Comparison of ENCODE assay signal across 30 mouse cellular contexts in the genomic region with DNA sequence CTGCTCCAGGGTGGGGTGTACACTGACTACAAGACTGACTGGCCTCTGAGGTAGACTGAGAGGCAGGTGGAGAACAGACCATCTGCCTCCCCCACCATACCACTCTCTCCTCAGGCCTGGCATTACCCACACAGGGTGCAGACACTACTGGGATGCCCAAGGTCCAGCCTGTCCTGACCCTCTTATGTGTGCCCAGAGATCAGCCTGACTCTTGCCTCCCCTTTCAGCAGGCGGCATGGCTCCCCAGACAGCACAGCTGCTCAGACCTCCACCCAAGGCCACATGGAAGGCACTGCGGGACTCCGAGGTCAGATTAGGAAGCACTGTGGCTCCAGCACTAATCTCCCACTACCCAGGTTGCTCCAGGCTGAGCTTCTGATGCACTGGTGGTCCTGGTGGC. TPM values are rescaled to one million over a fixed set of nuclear protein-coding genes. Genes with fewer than 3 reads are reported as not detected.
DNase-seq lines count a peak whose midpoint lies in the region; ATAC-seq and TF ChIP-seq lines count a peak whose summit lies in the region.
"Had no signal": no experiment of that assay in that cellular context is flagged by ENCODE, and none has a peak within 500 bp of the region (broad histone marks: within the 10 kb centered on the region; RNA-seq: fewer than 3 reads in every experiment).

No protein-coding gene starts in this region.

- H3K9ac ChIP-seq in hindbrain, embryonic 12.5 days: 0 out of 2 replicates have a peak overlapping the region, but pooled peaks have one; percentile 14
- H3K9ac ChIP-seq in hindbrain, embryonic 11.5 days (ENCODE audit: low read depth, low read length): no peak overlapping the region
- H3K9ac ChIP-seq in neural tube, embryonic 13.5 days: peak overlapping the region; percentile 45
- H3K9ac ChIP-seq in hindbrain, embryonic 15.5 days: no peak overlapping the region
- H3K9ac ChIP-seq: embryonic facial prominence, embryonic 15.5 days; heart, embryonic 13.5 days had no signal

- WGBS in hindbrain, embryonic 12.5 days: 61% methylated on average over 3 of the region's 3 CpGs
- 85% methylated on average over 3 of the region's 3 CpGs for WGBS in hindbrain, embryonic 11.5 days
- 79% methylated on average over 3 of the region's 3 CpGs for WGBS in neural tube, embryonic 13.5 days
- 81% methylated on average over 3 of the region's 3 CpGs for WGBS in hindbrain, embryonic 15.5 days

- H3K4me3 ChIP-seq in hindbrain, embryonic 12.5 days: no peak overlapping the region
- H3K4me3 ChIP-seq in hindbrain, embryonic 11.5 days (ENCODE audit: low read depth, low read length): no peak overlapping the region
- no peak overlapping the region for H3K4me3 ChIP-seq in neural tube, embryonic 13.5 days
- no peak overlapping the region for H3K4me3 ChIP-seq in hindbrain, embryonic 15.5 days
- H3K4me3 ChIP-seq in myocyte: no peak overlapping the region
- H3K4me3 ChIP-seq: embryonic facial prominence, embryonic 15.5 days; heart, embryonic 13.5 days had no signal

- no peak overlapping the region for H3ac ChIP-seq in myocyte (ENCODE audit: control insufficient read depth, insufficient read length)

- no peak for TF ChIP-seq POLR2A in myocyte (IDR thresholded peaks at IDR 0.05; ENCODE audit: insufficient read length, low read depth)

- H3K79me2 ChIP-seq in myocyte (ENCODE audit: control insufficient read depth, insufficient read depth): no peaks in the 10 kb centered on the region

- ATAC-seq in hindbrain, embryonic 12.5 days (ENCODE audit: low FRiP score): 0 out of 2 replicates have a peak, but pooled peaks have one; percentile 9
- no peak for ATAC-seq in hindbrain, embryonic 11.5 days (ENCODE audit: low FRiP score)
- ATAC-seq in neural tube, embryonic 13.5 days (ENCODE audit: low read depth): no peak
- ATAC-seq in hindbrain, embryonic 15.5 days (ENCODE audit: low FRiP score, low read depth): no peak
- ATAC-seq: forebrain, embryonic 16.5 days; inflammation-experienced regulatory T-cells, adult 6 months had no signal

- DNase-seq in hindbrain, embryonic 11.5 days (ENCODE audit: low spot score): no peak
- DNase-seq in neural tube, embryonic 10.5 days (ENCODE audit: extremely low spot score, low spot score): no peak
- no peak for DNase-seq in T-cell, adult 2 months (ENCODE audit: low spot score)
- DNase-seq: adrenal gland, postnatal 14 days; cerebellum, adult 8-10 months; embryo, embryonic 11 days; gastrocnemius, postnatal 25 days; heart, adult 18-20 months; heart, postnatal 14 days; kidney, adult 18-20 months; kidney, postnatal 4 days; left cerebral cortex, postnatal 4 days; lung, postnatal 4 days; thymus, adult 2 months; thymus, postnatal 4 days had no signal

- H3K4me1 ChIP-seq in hindbrain, embryonic 12.5 days: peaks cover 79% of the 10 kb centered on the region
- no peaks in the 10 kb centered on the region for H3K4me1 ChIP-seq in hindbrain, embryonic 11.5 days (replicated peaks; ENCODE audit: control insufficient read depth, insufficient read depth, low read length)
- peaks cover 97% of the 10 kb centered on the region for H3K4me1 ChIP-seq in neural tube, embryonic 13.5 days (replicated peaks)
- peaks cover 89% of the 10 kb centered on the region for H3K4me1 ChIP-seq in hindbrain, embryonic 15.5 days (replicated peaks)

- no peaks in the 10 kb centered on the region for H3K36me3 ChIP-seq in hindbrain, embryonic 12.5 days
- H3K36me3 ChIP-seq in hindbrain, embryonic 11.5 days (ENCODE audit: control insufficient read depth, insufficient read depth, low read length): no peaks in the 10 kb centered on the region
- peaks cover 13% of the 10 kb centered on the region for H3K36me3 ChIP-seq in neural tube, embryonic 13.5 days
- no peaks in the 10 kb centered on the region for H3K36me3 ChIP-seq in hindbrain, embryonic 15.5 days
- H3K36me3 ChIP-seq in myocyte (ENCODE audit: control insufficient read depth, insufficient read depth): no peaks in the 10 kb centered on the region
- H3K36me3 ChIP-seq: embryonic facial prominence, embryonic 15.5 days had no signal

- H3K9me3 ChIP-seq in hindbrain, embryonic 12.5 days (replicated peaks): no peaks in the 10 kb centered on the region
- H3K9me3 ChIP-seq in hindbrain, embryonic 11.5 days (ENCODE audit: control insufficient read depth, low read length): no peaks in the 10 kb centered on the region
- H3K9me3 ChIP-seq in neural tube, embryonic 13.5 days: no peaks in the 10 kb centered on the region
- H3K9me3 ChIP-seq in hindbrain, embryonic 15.5 days: no peaks in the 10 kb centered on the region
- H3K9me3 ChIP-seq: embryonic facial prominence, embryonic 15.5 days; heart, embryonic 13.5 days had no signal

- no peak overlapping the region for H3K4me2 ChIP-seq in hindbrain, embryonic 12.5 days (replicated peaks)
- no peak overlapping the region for H3K4me2 ChIP-seq in hindbrain, embryonic 11.5 days (replicated peaks; ENCODE audit: low read depth, low read length)
- 0 out of 2 replicates have a peak overlapping the region, but pooled peaks have one; percentile 18 for H3K4me2 ChIP-seq in neural tube, embryonic 13.5 days
- H3K4me2 ChIP-seq in hindbrain, embryonic 15.5 days: peak overlapping the region; percentile 21; the same call in 1 of the 2 replicates
- no peak overlapping the region for H3K4me2 ChIP-seq in myocyte (ENCODE audit: low read depth)
- H3K4me2 ChIP-seq: embryonic facial prominence, embryonic 15.5 days had no signal

- no peak overlapping the region for H3K27ac ChIP-seq in hindbrain, embryonic 12.5 days
- no peak overlapping the region for H3K27ac ChIP-seq in hindbrain, embryonic 11.5 days (ENCODE audit: low read depth, low read length)
- no peak overlapping the region for H3K27ac ChIP-seq in neural tube, embryonic 13.5 days (replicated peaks)
- no peak overlapping the region for H3K27ac ChIP-seq in hindbrain, embryonic 15.5 days (replicated peaks)
- H3K27ac ChIP-seq: embryonic facial prominence, embryonic 15.5 days; heart, embryonic 13.5 days; stomach, postnatal 0 days had no signal

- H3K27me3 ChIP-seq in hindbrain, embryonic 12.5 days: peaks cover 52% of the 10 kb centered on the region
- peaks cover 7% of the 10 kb centered on the region for H3K27me3 ChIP-seq in hindbrain, embryonic 11.5 days (ENCODE audit: control insufficient read depth, insufficient read depth, low read length)
- 0 out of 2 replicates have a peak, but pooled peaks cover 7% of the 10 kb centered on the region for H3K27me3 ChIP-seq in neural tube, embryonic 13.5 days
- no peaks in the 10 kb centered on the region for H3K27me3 ChIP-seq in hindbrain, embryonic 15.5 days
- H3K27me3 ChIP-seq in myocyte (ENCODE audit: control insufficient read depth, insufficient read depth, insufficient read length): peaks cover 65% of the 10 kb centered on the region

TF ChIP-seq in myocyte, 11 proteins besides CTCF, POLR2A, EP300 and RAD21:
- TF ChIP-seq TCF12 (IDR thresholded peaks at IDR 0.05; ENCODE audit: insufficient read depth, poor library complexity, severe bottlenecking): peak; percentile 8
- TF ChIP-seq MAX (IDR thresholded peaks at IDR 0.05; ENCODE audit: low read depth): no peak
- peak in 2 of 3 experiments; percentile 37 to 82 for TF ChIP-seq MYOG (IDR thresholded peaks at IDR 0.05; ENCODE audit: control insufficient read depth in 1 of 3, insufficient read depth in 1 of 3, insufficient read length in 2 of 3, low read depth in 2 of 3)
- peak in 2 of 3 experiments; percentile 36 to 55 for TF ChIP-seq MYOD1 (IDR thresholded peaks at IDR 0.05; ENCODE audit: control insufficient read depth in 1 of 3, insufficient read length in 2 of 3, low read depth in 2 of 3)
- no peak for TF ChIP-seq CEBPB (IDR thresholded peaks at IDR 0.05; ENCODE audit: insufficient read depth, poor library complexity, severe bottlenecking)
- TF ChIP-seq SRF (IDR thresholded peaks at IDR 0.05; ENCODE audit: control insufficient read depth, insufficient read length, low read depth): no peak
- peak; percentile 64 for TF ChIP-seq TCF3 (IDR thresholded peaks at IDR 0.05; ENCODE audit: insufficient read length, low read depth)

RNA-seq across cellular contexts. Expression of gene Cbfa2t3, which starts 28.2 kb away (rescaled TPM):
- polyA plus RNA-seq in hindbrain, embryonic 12.5 days (2016; fragmentation: Nextera tagmentation; extraction: Ambion mirVana): 17.1 and 17.3 TPM in 2 replicates
- 7.3 and 8.9 TPM in 2 replicates for polyA plus RNA-seq in hindbrain, embryonic 11.5 days (2014; fragmentation: Nextera tagmentation; extraction: Ambion mirVana)
- polyA plus RNA-seq in neural tube, embryonic 13.5 days (2015; fragmentation: Nextera tagmentation; extraction: Ambion mirVana): 21.2 and 22.2 TPM in 2 replicates
- polyA plus RNA-seq in hindbrain, embryonic 15.5 days (2015; fragmentation: Nextera tagmentation; extraction: Ambion mirVana): 19.1 and 21.2 TPM in 2 replicates
- 29.5 TPM for polyA plus RNA-seq in myocyte (2012; fragmentation: generic; extraction: Trizol)

RNA-seq across cellular contexts. Expression of gene Pabpn1l, which starts 48.2 kb away (rescaled TPM):
- not detected in 2 replicates for polyA plus RNA-seq in hindbrain, embryonic 12.5 days (2016; fragmentation: Nextera tagmentation; extraction: Ambion mirVana)
- not detected in 2 replicates for polyA plus RNA-seq in hindbrain, embryonic 11.5 days (2014; fragmentation: Nextera tagmentation; extraction: Ambion mirVana)
- polyA plus RNA-seq in neural tube, embryonic 13.5 days (2015; fragmentation: Nextera tagmentation; extraction: Ambion mirVana): not detected in 2 replicates
- polyA plus RNA-seq in hindbrain, embryonic 15.5 days (2015; fragmentation: Nextera tagmentation; extraction: Ambion mirVana): not detected in 2 replicates
- polyA plus RNA-seq in myocyte (2012; fragmentation: generic; extraction: Trizol): 0.55 TPM
- polyA plus RNA-seq: C2C12; forebrain, embryonic 16.5 days; heart, embryonic 13.5 days; inflammation-experienced regulatory T-cells, adult 6 months; liver, adult 2 months; liver, embryonic 16.5 days; lung, embryonic 16.5 days; neural tube, embryonic 11.5 days; small intestine, adult 2 months had no signal

RNA-seq across cellular contexts. Expression of gene Trappc2l, which starts 59.3 kb away (rescaled TPM):
- polyA plus RNA-seq in hindbrain, embryonic 12.5 days (2016; fragmentation: Nextera tagmentation; extraction: Ambion mirVana): 48.2 and 52.6 TPM in 2 replicates
- 48.3 and 60.2 TPM in 2 replicates for polyA plus RNA-seq in hindbrain, embryonic 11.5 days (2014; fragmentation: Nextera tagmentation; extraction: Ambion mirVana)
- 84.7 and 101 TPM in 2 replicates for polyA plus RNA-seq in neural tube, embryonic 13.5 days (2015; fragmentation: Nextera tagmentation; extraction: Ambion mirVana)
- 109 and 112 TPM in 2 replicates for polyA plus RNA-seq in hindbrain, embryonic 15.5 days (2015; fragmentation: Nextera tagmentation; extraction: Ambion mirVana)
- polyA plus RNA-seq in myocyte (2012; fragmentation: generic; extraction: Trizol): 95.7 TPM

RNA-seq across cellular contexts. Expression of gene Galns, which starts 59.5 kb away (rescaled TPM):
- polyA plus RNA-seq in hindbrain, embryonic 12.5 days (2016; fragmentation: Nextera tagmentation; extraction: Ambion mirVana): 6.3 and 6.9 TPM in 2 replicates
- polyA plus RNA-seq in hindbrain, embryonic 11.5 days (2014; fragmentation: Nextera tagmentation; extraction: Ambion mirVana): 4.7 and 6.2 TPM in 2 replicates
- polyA plus RNA-seq in neural tube, embryonic 13.5 days (2015; fragmentation: Nextera tagmentation; extraction: Ambion mirVana): 5.5 and 6.5 TPM in 2 replicates
- polyA plus RNA-seq in hindbrain, embryonic 15.5 days (2015; fragmentation: Nextera tagmentation; extraction: Ambion mirVana): 6.8 and 8.1 TPM in 2 replicates
- 17.6 TPM for polyA plus RNA-seq in myocyte (2012; fragmentation: generic; extraction: Trizol)

Comparison
In these comparisons a context has a peak if more than half of its experiments do, and no peak if none do; other contexts are left out.
1. H3K4me2 ChIP-seq: peak in neural tube, embryonic 13.5 days (single experiment) and hindbrain, embryonic 15.5 days (single experiment); none in hindbrain, embryonic 12.5 days (single experiment), hindbrain, embryonic 11.5 days (single experiment) and myocyte (single experiment).
2. H3K9ac ChIP-seq: peak in hindbrain, embryonic 12.5 days (single experiment) and neural tube, embryonic 13.5 days (single experiment); none in hindbrain, embryonic 11.5 days (single experiment) and hindbrain, embryonic 15.5 days (single experiment).